Mouse (Mus musculus) megakaryocyte, embryonic 14.5 days (primary cell): Measurements from ENCODE around the gene Olr1. TPM values are rescaled to one million over a fixed set of nuclear protein-coding genes. Genes with fewer than 3 reads are reported as not detected.

Experiments used
- H3K27me3 ChIP-seq: replicated peaks from 2 replicates; pipeline ENCODE3; 2012; ENCODE audit warnings: inconsistent platforms
- H3K36me3 ChIP-seq: replicated peaks from 2 replicates; pipeline ENCODE3; 2012; ENCODE audit warnings: low read length, inconsistent platforms, mixed read lengths
- H3K4me1 ChIP-seq: 2 replicates; pipeline ENCODE4 v1.6.1; 2012; ENCODE audit warnings: inconsistent platforms
- H3K4me3 ChIP-seq: replicated peaks from 2 replicates; pipeline ENCODE3; 2012; ENCODE audit warnings: moderate library complexity, mild to moderate bottlenecking, inconsistent platforms
- H3K9me3 ChIP-seq: 2 replicates; pipeline ENCODE4 v1.6.1; 2012; ENCODE audit warnings: inconsistent platforms
- FLI1 ChIP-seq: IDR thresholded peaks from 2 replicates; pipeline ENCODE4 v1.6.1; 2012; ENCODE audit warnings: low read length, inconsistent platforms, mixed read lengths
- GATA1 ChIP-seq: IDR thresholded peaks from 3 replicates; pipeline ENCODE4 v1.6.1; 2012; ENCODE audit warnings: mixed read lengths, low read length, inconsistent platforms, borderline replicate concordance
- polyA plus RNA-seq: library from polyadenylated mRNA; stranded (reverse); fragments of >175 nt; gene quantifications from 2 replicates; pipeline ENCODE4 v1.2.3, GENCODE M21; 2012; ENCODE audit warnings: low replicate concordance; ENCODE audit not compliant: insufficient read depth

Olr1 gene
- 0.21 TPM in 1 of 2 replicates, not detected in the other for polyA plus RNA-seq

- H3K9me3 ChIP-seq: no peaks in the 10 kb centered on the region
- no peak for TF ChIP-seq FLI1
- no peak for TF ChIP-seq GATA1
- no peak within 1 kb of the TSS for H3K4me3 ChIP-seq
- H3K36me3 ChIP-seq: peaks cover 5% of the 10 kb centered on the region
- peaks cover 12% of the 10 kb centered on the region for H3K4me1 ChIP-seq
- H3K27me3 ChIP-seq: no peaks in the 10 kb centered on the region
Observed at GRCm38 (mm10) chr6:129507024-129507423, at the start of gene Olr1. Olr1 (minus strand) TSS chr6:129507165.

GRCm38 (mm10) chr6:129548009-129548408 lies 41.0 kb upstream of the Olr1 start:
- peaks cover 2% of the 10 kb centered on the region for H3K27me3 ChIP-seq
- peaks cover 26% of the 10 kb centered on the region for H3K4me1 ChIP-seq
- TF ChIP-seq FLI1 (no peak), GATA1 (no peak)
- peaks cover 35% of the 10 kb centered on the region for H3K36me3 ChIP-seq
- H3K9me3 ChIP-seq: no peaks in the 10 kb centered on the region
- no peak overlapping the region for H3K4me3 ChIP-seq

- peaks cover 30% of the 10 kb centered on the region for H3K4me1 ChIP-seq
- no peak overlapping the region for H3K4me3 ChIP-seq
- H3K27me3 ChIP-seq: peaks cover 2% of the 10 kb centered on the region
- H3K36me3 ChIP-seq: peaks cover 42% of the 10 kb centered on the region
- TF ChIP-seq GATA1 (no peak), FLI1 (no peak)
- H3K9me3 ChIP-seq: no peaks in the 10 kb centered on the region
Observed at GRCm38 (mm10) chr6:129547277-129547676, 40.3 kb upstream of the Olr1 start.

GRCm38 (mm10) chr6:129543709-129544606 lies 37.0 kb upstream of the Olr1 start:
- Histone ChIP-seq H3K4me1 (peaks cover 37% of the 10 kb centered on the region), H3K9me3 (no peaks in the 10 kb centered on the region), H3K27me3 (no peaks in the 10 kb centered on the region), H3K4me3 (no peak overlapping the region), H3K36me3 (peaks cover 75% of the 10 kb centered on the region)
- TF ChIP-seq GATA1: no peak
- TF ChIP-seq FLI1: no peak

GRCm38 (mm10) chr6:129542540-129542939 lies 35.6 kb upstream of the Olr1 start:
- Histone ChIP-seq H3K9me3 (no peaks in the 10 kb centered on the region), H3K27me3 (no peaks in the 10 kb centered on the region), H3K36me3 (peaks cover 89% of the 10 kb centered on the region), H3K4me1 (peaks cover 51% of the 10 kb centered on the region), H3K4me3 (no peak overlapping the region)
- no peak for TF ChIP-seq FLI1
- no peak for TF ChIP-seq GATA1

- Histone ChIP-seq H3K9me3 (no peaks in the 10 kb centered on the region), H3K4me3 (no peak overlapping the region), H3K36me3 (peaks cover 91% of the 10 kb centered on the region), H3K4me1 (peaks cover 54% of the 10 kb centered on the region), H3K27me3 (no peaks in the 10 kb centered on the region)
- TF ChIP-seq FLI1: no peak
- TF ChIP-seq GATA1: no peak
Observed at GRCm38 (mm10) chr6:129541931-129542330, 35.0 kb upstream of the Olr1 start.

GRCm38 (mm10) chr6:129538555-129538954 lies 31.6 kb upstream of the Olr1 start:
- no peaks in the 10 kb centered on the region for H3K27me3 ChIP-seq
- H3K4me1 ChIP-seq: peaks cover 59% of the 10 kb centered on the region
- no peak overlapping the region for H3K4me3 ChIP-seq
- H3K36me3 ChIP-seq: peaks cover 91% of the 10 kb centered on the region
- H3K9me3 ChIP-seq: no peaks in the 10 kb centered on the region
- TF ChIP-seq FLI1 (no peak), GATA1 (no peak)

- H3K4me1 ChIP-seq: peaks cover 56% of the 10 kb centered on the region
- peaks cover 64% of the 10 kb centered on the region for H3K36me3 ChIP-seq
- no peaks in the 10 kb centered on the region for H3K9me3 ChIP-seq
- H3K4me3 ChIP-seq: peak overlapping the region; percentile 98
- TF ChIP-seq FLI1: no peak
- no peak for TF ChIP-seq GATA1
- no peaks in the 10 kb centered on the region for H3K27me3 ChIP-seq
Observed at GRCm38 (mm10) chr6:129535723-129536122, 28.8 kb upstream of the Olr1 start.

GRCm38 (mm10) chr6:129534627-129535190 lies 27.7 kb upstream of the Olr1 start:
- H3K9me3 ChIP-seq: no peaks in the 10 kb centered on the region
- H3K4me1 ChIP-seq: peaks cover 52% of the 10 kb centered on the region
- no peak for TF ChIP-seq GATA1
- no peak for TF ChIP-seq FLI1
- H3K4me3 ChIP-seq: peak overlapping the region; percentile 98
- H3K36me3 ChIP-seq: peaks cover 54% of the 10 kb centered on the region
- no peaks in the 10 kb centered on the region for H3K27me3 ChIP-seq

- Histone ChIP-seq H3K4me3 (peak overlapping the region; percentile 98), H3K27me3 (no peaks in the 10 kb centered on the region), H3K9me3 (no peaks in the 10 kb centered on the region), H3K36me3 (peaks cover 47% of the 10 kb centered on the region), H3K4me1 (peaks cover 52% of the 10 kb centered on the region)
- TF ChIP-seq GATA1: no peak
- TF ChIP-seq FLI1: no peak
Observed at GRCm38 (mm10) chr6:129534057-129534456, 27.1 kb upstream of the Olr1 start.
